Mouse (Mus musculus): ENCODE results near the gene Serpina9.

Serpina9 gene

DNA sequence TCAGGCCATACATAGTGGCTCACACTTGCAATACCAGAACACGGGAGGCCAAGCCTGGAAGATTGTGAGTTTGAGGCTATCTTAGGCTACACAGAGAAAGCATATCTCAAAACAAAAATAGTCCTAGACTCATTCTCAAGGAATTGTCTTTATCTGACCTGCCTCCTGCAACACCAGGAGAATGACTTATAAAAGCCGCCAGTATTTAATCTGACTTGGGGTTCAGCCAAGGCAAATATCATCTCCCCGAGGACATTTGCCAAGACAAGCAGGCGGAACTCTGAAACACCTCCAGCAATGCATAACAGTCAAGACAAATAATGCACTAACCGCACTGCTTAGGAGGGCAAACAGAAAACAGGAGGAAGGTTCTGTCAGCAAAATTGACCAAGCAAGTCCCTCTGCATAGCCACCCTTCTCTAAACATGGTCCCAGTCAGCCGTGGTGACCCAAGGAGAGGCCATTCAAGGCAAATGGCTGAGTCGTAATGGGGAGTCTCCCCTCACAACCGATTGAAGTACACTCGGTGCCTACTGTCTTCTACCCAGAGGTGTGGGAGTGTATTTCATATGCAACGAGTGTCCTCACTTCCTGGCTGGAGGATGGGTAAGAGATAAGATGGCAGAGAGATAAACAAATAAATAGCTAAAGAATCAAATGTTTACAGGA, 10.9 kb downstream of the Serpina9 start:
- TF ChIP-seq GATA4 (IDR thresholded peaks at IDR 0.05; ENCODE audit: insufficient replicate concordance, low read length) = peak; percentile 37; the same call in 1 of the 2 replicates

DNA sequence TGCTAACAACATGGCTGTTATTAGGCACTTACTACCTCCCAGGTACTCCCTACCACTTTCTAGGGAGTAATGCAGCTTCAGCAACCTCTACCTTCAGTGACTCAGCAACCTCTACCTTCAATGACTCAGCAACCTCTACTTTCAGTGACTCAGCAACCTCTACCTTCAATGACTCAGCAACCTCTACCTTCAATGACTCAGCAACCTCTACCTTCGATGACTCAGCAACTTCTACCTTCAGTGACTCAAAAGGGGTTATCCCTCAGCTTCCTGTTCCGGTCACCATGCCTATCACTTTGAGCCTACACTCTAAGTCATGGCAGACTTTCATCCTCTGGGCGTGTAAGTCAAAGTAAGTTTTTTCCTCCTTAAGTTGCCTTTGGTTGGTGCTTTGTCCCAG, 13.0 kb downstream of the Serpina9 start:
- TF ChIP-seq GATA4 (IDR thresholded peaks at IDR 0.05; ENCODE audit: insufficient replicate concordance, low read length) = no peak

DNA sequence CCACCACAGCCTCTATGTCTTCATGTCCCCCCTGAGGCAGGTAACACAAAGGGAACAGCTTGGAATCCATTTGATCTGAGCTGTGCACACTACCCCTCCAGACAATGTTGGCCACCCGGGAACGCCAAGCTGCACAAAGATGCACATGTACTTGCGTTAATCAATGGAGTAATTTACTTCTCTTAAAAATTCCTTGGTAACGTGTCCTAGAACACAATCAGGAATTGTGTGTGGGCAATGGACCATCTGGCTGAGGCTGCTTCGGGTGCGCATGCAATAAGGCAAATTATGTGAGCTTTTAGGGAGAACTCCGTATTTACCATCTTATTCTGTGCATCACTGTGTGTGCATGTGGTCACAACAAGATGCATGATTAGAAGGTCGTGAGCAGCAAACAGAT, 13.9 kb downstream of the Serpina9 start:
- no peak for TF ChIP-seq GATA4 (IDR thresholded peaks at IDR 0.05; ENCODE audit: insufficient replicate concordance, low read length)

DNA sequence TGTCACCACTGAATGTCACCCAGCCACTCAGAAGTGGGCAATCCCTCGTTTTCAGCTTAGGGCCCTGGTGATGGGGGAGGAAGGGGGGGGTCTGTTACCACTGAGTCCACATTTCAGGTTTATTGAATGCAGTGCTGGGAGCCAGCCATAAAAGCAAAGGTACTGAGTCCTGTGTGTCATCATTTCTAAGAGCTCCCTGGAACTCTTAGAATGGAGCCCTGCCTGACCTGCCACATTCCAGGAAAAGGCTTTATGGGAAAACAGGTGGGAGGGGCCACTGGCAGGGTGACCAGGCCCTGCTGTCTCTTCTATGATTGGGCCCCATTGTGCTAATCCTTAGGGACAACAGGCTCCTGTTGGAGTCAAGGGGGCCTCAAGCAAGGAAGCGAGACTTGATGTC, 17.0 kb downstream of the Serpina9 start:
- no peak for TF ChIP-seq GATA4 (IDR thresholded peaks at IDR 0.05; ENCODE audit: insufficient replicate concordance, low read length)

DNA sequence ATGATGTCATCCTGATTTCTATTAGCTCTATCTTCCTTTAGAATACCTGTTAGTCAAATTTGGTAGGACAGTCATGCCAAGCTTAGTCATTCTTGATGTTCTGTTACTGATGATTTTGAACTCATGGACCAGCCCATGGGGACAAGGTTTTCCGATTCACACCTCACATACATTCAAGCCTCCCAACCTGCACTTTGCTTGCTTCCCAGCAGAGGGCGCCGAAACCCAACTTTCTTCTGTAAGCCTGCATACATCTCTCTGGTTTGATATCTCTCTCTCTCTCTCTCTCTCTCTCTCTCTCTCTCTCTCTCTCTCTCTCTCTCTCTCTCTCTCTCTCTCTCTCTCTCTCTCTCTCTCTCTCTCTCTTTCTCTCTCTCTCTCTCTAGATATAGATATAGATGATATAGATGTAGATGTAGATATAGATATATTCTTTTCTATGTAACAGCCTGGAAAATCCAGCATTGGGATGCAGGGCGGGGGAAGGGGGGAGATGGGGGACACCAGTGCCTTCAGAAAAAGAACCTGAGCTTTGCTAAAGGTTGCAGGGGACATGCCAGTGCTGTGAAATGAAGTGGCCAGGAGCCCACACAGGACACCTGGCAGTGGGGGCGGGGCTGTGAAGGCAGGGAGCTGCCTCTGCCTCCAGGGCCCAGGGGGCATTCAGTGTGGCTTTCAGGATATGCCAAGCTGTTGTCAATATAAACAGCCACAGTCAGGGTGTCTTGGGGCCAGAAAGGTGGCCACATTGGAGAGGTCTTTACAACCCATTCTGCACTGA, 18.1 kb downstream of the Serpina9 start:
- TF ChIP-seq GATA4 (IDR thresholded peaks at IDR 0.05; ENCODE audit: insufficient replicate concordance, low read length) = no peak

DNA sequence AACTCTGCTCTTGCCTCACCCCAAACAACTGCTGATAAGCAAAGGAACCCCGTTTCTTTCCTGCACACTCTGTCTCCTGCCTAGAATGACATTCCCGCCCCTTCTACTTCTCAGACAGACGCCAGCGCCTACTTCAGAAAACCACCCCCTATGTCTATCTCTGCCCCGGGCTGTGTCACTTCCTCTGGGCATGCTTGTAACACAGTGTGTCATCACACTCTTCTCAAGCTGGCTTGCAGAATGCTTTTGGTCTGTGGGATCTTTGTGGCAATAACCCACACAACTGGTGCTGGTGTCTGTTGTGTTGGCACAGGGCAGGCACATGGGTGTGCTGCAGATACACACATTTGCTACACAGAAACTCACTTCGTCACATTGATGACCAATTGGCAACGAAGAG, 20.6 kb downstream of the Serpina9 start:
- no peak for TF ChIP-seq GATA4 (IDR thresholded peaks at IDR 0.05; ENCODE audit: insufficient replicate concordance, low read length)

DNA sequence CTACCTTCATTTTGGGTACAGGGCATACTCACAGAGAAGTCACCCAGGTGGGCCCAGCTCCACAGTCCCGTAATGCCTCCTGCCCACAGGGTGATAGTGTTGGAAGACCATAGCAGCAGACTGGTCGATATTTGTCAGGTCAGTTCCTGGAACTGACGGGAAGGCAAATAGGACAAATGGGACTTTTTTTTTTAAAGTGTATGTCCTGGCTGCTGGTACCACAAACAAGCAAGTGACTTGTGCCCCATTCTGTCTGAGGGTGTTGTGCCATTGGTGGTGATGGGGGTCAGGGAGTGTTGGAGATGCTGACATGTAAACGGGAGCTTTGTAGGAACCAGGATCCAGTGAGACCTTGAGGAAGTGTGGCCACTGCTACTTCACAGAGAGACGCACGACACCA, 23.7 kb downstream of the Serpina9 start, which contains the start of gene Serpina11:
Gene Serpina11, minus strand, starts transcription at position 101 of the 400 bp plus-strand sequence.
- no peak; the same call in 1 of the 2 replicates for TF ChIP-seq GATA4 (IDR thresholded peaks at IDR 0.05; ENCODE audit: insufficient replicate concordance, low read length)

DNA sequence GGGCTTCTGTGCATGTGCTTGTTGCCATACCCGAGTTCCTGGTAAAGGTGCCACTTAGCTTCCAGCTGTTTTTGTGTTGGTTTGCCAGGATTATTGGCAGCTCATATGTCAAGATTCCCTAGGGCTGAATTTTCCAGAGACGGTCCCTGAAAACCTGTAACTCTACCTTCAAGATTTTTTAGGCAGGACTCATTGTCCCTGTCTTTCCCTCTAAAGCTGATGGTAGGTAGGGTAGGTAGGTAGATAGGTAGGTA, 24.1 kb downstream of the Serpina9 start:
- no peak for TF ChIP-seq GATA4 (IDR thresholded peaks at IDR 0.05; ENCODE audit: insufficient replicate concordance, low read length)

DNA sequence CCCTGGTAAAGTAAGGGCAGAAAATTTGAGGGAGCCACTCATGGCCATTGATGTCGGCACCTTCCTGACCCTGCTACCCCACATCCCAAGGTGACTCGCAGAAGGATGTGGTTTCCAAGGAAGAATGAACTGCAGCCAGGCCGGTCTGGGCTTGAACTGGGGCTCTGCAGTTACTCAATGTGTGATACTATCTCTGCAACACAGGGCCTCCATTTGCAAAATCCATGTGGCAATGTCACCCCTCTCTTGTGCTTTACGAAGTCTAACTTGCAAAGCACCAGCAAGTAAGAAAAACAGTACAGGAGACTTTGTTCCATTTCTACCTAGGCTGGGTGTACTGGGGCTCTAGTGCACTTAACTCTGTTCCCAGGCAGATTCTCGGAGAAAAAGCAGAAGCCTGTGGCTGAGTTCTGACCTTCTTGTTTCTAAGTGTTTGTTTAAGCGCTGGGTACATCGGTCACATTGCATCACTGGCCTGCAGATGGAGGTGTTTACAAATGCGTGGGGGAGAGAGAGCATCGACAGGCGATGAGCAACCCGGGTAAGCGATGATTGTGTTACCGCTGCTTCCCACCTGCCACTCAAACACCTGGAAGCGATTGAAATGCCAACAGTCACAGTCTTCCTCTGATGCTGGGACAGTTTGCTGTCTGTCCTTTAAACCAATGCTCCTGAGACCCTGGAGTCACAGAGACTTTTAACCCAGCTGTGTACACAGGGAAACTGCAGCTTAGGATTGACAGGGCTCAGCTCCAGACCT, 24.6 kb downstream of the Serpina9 start:
- no peak for TF ChIP-seq GATA4 (IDR thresholded peaks at IDR 0.05; ENCODE audit: insufficient replicate concordance, low read length)

DNA sequence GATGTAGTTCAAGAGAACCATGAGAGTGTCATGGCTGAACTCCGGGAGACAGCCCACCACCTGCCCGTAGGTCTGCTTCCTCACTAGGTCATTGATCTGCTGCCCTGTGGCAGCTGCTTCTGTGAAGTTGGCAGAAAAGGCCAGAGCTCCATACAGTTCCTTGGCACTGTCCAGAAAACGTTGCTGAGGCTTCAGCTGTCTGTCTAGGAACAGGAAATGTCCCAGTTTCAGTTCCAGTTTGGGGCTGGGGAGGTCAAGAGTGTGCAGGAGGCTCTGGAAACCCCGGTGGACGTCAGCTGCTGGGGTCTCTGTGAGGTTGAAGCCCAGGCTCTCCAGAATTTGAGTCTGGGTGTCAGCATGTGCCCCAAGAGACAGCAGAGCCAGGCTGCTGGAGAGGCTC, 27.7 kb downstream of the Serpina9 start:
- TF ChIP-seq GATA4 (IDR thresholded peaks at IDR 0.05; ENCODE audit: insufficient replicate concordance, low read length) = no peak

DNA sequence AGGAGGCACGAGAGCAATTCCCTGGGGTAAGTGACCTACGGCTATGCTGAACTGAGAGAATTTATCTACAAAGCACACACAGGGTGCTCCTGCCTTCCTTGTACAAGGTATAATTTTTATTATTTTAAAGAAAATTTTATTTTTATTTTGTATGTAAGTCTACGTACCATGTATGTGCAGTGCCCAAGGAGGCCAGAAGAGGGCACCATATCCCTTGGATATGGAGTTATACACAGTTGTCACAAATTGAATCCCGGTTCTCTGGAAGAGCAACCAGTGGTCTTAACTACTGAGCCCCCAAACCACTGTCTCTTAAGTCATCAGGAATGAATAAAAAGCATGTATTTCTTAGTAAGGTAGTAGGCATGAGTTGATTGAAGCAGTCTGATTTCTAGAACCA, 28.6 kb downstream of the Serpina9 start:
- no peak for TF ChIP-seq GATA4 (IDR thresholded peaks at IDR 0.05; ENCODE audit: insufficient replicate concordance, low read length)

DNA sequence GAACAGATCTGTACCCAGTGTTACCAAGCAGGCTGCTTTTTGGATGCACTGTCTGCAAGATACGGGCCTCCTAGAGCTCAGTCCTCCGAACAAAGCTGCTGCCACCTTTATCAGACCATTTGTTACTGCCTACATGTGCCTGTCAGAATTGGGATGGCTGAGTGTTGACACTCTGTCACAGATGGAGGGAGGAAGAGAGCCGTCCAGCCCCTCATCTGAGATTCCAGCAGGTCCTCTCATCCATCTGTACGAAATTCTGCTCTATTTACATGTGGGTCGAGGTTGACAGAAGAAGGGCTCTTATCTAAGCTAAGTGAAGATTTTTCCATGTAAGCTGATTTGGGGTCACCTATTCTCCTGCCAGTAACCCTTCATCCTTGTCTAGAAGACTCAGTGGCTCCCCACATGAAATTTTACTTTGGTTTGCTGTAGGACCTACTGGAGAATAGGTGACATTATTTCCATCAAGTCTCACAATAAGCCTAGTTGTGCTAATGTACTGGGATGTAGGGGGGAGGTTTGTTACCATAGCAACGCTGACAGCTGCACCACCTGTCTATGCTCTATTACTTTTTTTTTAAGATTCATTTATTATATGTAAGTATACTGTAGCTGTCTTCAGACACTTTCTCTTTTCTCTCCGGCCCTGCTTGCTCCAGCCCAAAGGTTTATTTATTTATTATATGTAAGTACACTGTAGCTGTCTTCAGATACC, 31.8 kb downstream of the Serpina9 start:
- TF ChIP-seq GATA4 (IDR thresholded peaks at IDR 0.05; ENCODE audit: insufficient replicate concordance, low read length) = no peak

DNA sequence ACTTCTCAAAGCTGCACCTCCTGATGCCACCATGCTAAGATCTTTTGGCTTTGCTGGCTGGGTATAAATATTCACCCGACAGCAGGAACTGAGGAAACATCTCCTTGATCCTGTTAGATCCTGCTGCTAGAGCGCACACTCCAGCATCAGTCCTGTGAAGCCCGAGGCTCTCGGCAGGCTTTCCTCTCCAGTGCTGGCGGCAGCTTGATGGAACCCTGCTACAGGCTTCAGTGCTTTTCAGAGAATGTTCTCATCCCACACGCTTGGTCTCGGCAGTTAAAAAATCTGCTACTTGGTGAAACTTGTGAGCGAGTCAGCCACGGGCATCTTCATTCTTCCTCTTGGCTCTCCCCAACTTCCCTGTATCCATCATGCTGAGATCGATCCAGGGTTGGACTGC, 35.3 kb downstream of the Serpina9 start:
- no peak for TF ChIP-seq GATA4 (IDR thresholded peaks at IDR 0.05; ENCODE audit: insufficient replicate concordance, low read length)

DNA sequence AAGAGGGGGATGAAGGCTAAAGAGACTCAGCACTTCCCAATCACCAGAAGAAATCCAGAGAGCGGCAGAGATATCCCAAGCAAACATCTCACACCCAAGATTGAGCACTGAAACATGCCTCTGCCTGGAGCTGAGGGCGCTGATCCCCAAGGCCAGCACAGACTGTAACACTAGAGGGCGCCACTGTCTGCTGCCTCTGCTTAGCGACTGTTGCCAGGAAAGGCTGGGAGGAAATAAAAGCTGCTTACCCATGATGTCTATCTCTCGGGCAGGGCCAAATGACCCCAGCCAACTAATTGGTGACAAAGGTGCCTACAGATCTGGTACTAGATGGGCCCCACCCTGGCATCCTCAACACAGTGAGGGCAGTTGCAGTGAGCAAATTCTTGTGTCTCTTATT, 35.7 kb downstream of the Serpina9 start:
- no peak for TF ChIP-seq GATA4 (IDR thresholded peaks at IDR 0.05; ENCODE audit: insufficient replicate concordance, low read length)

DNA sequence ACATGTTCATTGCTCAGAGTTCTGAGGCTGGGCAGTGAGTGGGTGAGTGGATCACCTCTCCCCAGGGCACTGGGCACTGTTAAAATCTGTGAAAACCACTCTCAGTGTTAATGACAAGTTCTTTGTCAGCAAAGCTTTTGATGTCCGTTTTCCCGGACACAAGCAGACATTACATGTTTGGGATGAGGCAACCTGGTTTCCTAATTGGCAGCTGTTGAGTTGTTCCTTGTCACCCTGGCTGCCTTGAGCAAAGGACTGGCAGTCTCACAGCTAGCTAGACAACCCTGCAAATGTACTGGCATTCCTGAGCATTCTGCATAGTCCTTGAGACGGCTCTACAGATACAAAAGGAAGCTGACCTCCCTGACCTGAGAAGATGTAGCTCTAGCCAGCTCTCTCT, 36.5 kb downstream of the Serpina9 start:
- TF ChIP-seq GATA4 (IDR thresholded peaks at IDR 0.05; ENCODE audit: insufficient replicate concordance, low read length) = no peak

Data from liver, adult (tissue).